Mouse (Mus musculus): ENCODE data around the gene Trim40.

Gene Trim40

DNA sequence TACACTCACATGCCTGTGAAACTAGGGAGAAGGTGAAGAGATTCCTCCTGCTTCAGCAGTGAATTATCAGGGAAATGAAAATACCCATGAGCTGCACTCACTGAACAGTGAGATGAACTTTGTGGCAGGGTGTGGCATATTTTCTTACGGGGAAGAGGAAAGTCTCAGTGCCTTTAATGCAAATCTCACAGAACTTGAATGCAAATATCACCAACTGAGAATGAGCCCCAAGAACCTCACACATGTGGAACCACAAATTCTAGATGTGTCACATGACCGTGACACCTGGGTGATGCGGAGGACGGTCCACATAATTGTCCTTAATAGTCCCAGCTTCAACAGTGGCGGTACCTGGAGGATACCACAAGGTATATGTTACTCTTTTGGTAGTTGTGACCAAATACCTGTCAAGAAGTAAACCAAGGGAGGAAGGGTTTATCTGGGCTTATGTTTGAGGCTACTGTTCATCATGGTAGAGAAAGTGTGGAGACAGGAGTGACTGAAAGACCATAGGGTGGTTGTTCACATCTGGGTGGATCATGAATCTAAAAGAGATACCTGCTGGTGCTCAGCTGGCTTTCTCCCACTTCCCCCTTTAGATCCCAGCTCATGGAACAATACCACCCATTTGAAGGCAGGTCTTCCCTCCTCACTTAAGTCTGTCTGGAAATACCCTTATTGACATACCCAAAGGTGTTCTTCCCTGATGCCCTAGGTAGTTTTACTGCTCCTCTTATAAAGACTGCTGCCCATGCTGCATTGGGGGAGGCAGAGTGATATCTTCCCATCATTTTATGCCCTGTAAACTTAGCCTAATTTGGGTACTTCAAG, at the start of gene Trim40:
Gene Trim40, minus strand, starts transcription at position 51 of the 831 bp plus-strand sequence.
- no peak for DNase-seq (ENCODE audit: low spot score in 2 of 2)

DNA sequence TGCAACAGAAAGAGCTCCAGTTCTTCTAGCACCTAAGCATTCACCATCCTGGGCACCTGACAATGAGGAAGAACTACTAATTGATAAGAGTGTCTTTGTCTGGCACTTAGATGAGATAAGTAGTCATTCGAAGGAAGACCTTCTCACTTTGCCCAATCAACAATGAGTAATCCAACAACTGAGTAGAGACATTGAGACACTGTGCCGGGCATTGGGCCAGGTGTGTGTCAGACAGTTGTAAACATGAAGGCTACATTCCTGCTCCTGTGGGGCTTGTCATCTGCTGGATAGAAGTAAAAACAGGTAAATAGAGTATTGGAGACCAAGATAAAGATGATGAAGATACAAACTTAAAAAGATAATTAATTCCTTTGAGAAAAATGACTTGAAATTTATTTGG, 48.1 kb upstream of the Trim40 start:
- no peak for DNase-seq (ENCODE audit: low spot score in 2 of 2)

DNA sequence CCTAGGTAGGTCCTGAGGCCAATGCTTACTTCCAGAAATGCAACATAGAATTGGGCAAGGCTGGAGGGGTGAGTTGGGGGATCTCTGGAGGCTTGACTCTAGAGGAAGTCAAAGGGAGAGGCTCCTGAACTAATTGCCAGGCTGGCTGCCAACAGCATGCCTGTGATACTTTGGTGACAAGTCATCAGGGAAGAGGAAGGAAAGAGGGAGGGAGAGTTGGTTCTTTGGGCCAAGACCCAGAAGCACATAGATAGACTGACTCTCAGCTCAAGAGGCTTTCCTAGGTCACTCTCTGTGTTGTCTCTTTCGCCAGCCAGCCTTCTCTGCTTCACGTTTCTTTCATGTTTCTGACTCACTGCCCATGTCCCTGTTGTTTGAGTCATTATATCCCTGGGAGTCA, 41.9 kb upstream of the Trim40 start:
- no peak for DNase-seq (ENCODE audit: low spot score in 2 of 2)

DNA sequence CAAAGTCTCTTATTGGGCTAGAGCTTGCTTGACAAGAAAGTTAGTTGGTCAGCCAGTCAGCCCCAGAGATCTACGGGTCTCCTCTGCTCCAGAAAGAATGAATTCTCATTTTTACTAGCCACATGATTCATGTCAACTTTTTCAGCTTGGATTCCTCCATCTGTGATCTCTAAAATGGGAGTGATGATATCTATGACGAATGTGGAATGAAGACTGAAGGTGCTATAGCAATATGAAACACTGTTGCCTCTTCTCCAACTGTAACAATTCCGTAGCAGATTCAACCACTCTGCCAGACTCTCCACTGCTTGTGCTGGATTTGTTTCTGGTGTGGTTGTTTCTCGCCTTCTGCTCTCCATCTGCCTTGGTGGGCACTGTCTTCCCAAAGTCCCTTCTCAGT, 41.2 kb upstream of the Trim40 start:
- no peak for DNase-seq (ENCODE audit: low spot score in 2 of 2)

DNA sequence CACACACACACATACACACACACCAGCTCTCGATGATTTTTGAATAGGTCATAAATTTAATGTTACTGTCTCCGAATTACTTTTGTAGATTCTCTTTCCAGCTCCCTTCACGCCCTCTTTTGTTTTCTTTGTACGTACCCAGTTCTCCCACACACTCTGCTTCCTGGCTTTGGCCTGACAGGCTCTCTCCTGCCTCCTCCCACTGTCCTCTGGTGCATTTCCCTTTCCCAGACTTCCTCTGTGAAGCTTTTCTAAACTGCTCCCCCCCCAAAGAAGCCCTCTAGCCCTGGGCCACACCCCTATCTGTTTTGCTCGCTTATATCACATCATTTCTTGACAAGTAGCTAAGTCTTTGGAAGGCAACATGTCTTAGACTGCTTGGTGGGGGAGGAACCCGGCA, 40.3 kb upstream of the Trim40 start:
- no peak for DNase-seq (ENCODE audit: low spot score in 2 of 2)

DNA sequence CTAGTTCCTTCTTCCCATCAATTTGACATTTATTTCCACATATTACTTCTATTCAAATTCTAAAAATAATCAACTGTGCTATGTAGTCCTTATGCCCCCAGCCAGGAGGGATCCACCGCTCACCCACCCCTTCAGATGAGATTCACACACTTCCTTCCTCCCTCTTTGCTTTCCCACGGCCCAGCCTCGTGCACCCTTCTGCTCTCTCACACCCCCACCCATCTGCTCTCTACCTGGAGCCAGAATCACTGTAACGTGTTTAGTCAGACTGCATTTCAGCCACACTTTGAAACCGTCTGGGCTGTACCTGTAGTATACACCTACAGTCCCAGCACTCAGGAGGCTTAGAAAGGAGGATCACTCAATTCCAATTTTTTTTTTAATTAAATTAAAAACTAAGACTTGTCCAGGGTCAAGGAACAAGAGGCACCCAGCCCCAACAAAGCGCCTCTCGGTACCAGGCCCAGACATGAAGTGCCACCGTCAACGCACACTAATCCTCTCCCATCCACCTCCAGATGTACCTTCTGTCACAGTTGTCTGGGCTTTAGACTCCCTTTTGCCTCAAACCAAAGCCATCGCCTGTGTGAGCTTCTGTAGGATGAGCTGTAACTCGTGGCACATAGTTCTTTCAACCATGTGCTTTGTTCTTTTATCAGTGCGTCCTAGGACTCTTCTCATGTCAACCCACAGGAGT, 39.5 kb upstream of the Trim40 start:
- DNase-seq (ENCODE audit: low spot score in 2 of 2), result no peak

DNA sequence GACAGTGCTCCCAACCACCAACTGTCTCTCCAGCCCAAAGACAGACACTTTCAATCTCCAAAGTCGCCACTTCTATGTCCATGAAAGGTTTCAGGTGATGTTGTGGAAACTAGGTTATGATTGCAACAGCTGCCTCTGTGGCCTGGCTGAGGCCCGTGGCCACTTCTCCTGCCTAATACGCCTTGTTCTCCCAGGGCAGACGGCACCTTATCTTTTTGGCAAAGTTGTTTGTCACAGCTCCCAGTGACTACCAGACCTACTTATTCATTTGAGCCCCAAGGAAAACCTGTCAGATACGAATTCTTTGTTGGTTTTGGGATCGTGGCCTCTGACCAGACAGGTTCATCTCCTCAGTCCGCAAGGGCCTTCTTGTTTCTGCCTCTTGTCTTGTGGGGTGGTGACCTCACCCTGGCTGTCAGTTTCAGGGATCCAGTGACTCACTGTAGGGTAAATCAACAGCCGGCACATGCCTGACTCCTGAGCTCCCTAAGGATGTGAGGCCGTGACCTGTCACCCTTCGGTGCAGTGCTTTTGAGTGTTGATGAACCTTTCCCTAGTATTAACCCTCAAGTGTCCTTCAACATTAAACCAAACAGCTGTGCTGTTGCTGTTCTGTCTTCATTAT, 37.7 kb upstream of the Trim40 start:
- no peak for DNase-seq (ENCODE audit: low spot score in 2 of 2)

DNA sequence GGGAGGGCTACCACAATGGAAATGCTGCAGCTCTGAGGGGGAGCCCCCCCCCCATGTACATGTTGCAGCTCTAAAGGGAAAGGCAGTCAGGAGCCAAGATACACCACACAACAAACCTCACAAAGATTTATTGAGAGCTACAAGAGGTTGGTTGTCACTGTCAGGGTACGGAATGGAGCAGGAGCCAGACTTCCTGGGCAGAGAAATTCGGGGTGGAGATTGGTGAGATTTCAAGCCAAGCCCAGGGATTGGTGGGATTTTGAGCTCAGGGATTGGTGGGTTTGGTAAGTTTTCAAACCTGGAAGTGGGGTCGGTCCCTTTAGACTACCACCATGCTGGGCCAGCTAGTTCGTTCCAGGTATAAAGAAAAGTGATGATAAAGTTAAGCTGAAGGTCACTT, 33.6 kb upstream of the Trim40 start:
- no peak for DNase-seq (ENCODE audit: low spot score in 2 of 2)

DNA sequence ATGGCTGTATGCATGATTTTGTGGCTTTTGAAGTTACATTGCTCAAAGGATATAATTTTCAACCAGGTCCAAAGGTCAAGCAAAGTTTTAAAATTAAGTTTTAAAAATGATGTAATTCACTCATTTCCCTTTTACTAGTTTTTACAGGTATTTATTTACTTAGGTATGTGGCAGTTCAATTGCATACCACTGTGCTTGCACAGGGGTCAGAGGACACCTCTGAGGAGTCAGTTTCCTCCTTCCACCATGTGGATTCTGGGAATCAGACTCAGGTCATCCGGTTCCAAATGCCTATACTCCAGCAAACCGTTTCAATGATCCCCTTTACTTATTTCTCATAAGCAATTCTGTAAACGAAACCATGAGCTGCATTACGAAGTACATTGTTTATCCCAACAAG, 32.8 kb upstream of the Trim40 start:
- DNase-seq (ENCODE audit: low spot score in 2 of 2), result no peak

DNA sequence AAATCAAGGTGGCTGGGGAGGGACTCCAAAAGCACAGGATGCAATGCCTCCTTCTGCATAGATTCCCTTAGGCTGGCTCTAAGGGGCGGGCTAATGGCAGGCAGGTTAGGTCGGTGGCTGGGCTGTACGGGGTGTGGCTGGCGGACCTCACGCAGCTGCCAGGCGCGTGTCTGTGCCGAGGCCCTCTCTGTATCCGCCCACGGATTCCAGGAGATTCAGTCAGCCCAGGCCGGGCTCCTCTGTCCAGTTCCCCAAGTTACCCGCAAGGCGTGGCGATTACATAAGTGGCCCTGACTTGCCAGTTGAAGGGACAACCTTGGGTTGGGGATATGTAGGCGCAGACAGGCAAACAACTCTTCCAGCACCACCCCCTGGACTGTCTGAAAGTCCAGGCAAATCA, 30.3 kb upstream of the Trim40 start:
- no peak for DNase-seq (ENCODE audit: low spot score in 2 of 2)

DNA sequence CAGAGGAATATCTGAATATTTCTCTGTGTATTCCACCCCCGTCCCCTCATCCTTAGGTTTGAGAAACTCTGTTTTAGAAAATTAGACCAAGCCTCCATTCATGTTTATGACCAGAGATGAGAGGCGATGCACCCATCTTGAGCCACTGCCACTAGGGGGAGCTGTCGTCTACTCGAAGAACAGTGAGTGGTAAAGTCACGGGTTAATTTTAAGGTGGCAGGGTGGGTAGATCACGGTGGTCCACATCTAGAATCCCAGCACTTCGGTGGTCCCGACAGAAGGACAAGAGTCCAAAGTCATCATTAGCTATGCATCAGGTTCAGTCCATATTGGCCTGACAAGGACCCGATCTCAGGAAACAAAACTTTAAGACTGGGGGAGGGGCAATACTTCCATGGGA, 25.2 kb upstream of the Trim40 start:
- DNase-seq (ENCODE audit: low spot score in 2 of 2), result peak; percentile 25 to 50

DNA sequence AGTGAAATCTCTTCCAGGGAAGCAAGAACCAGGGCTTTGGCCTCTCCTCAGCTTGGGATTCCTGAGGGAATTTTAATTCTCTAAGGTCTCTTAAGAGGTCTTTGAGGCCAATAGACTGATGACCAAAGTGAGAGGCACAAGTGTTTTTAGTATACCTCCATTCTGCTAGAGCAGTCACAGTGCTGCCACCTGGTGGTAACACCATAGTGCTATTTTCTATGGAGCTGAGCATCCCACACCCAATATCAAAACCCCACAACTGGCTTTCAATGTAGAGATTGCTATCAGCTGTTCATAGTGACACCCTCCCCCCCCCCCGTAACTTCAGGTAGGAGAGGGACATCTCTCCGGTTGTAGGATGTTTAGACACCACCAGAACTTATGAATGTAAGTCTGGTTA, 24.2 kb upstream of the Trim40 start:
- DNase-seq (ENCODE audit: low spot score in 2 of 2), result peak; percentile 19 to 52

DNA sequence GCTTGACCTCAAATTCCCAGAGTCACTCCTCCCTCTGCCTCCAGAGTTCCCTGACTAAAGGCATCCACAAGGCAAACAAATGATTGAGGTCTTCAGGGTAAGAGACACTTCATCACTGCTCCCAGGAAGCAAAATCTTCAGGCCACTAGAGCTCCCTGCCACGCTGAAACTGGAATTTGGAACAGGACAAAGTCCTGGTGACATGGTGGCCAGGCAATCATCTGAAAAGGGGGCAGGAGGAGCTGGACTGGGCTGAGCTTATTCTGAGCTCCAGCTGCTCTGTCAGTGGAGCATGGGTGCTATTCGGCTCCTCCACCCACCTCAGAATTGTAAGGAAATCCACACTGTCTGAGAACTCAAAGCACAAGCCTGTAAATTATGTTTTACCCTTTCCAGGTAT, 22.1 kb upstream of the Trim40 start:
- DNase-seq (ENCODE audit: low spot score in 2 of 2), result no peak

DNA sequence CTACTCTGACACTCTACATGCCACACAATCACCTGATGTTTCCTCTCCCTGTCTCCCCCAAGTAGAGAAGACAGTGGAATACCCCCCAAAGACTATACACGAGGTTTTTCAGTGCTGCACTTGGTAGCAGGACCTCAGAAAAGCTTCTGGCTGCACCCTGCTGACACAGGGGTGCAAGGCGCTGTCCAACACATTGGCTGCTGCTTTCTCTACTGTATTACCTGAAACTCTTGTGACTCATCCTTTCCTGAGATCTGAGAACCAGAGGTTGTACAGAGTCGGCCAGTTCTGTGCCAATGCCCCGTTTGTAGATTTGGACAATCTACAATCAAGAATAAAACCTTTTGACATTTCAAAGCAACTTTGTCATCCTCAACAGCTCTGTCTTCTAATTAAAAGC, 19.9 kb upstream of the Trim40 start:
- no peak for DNase-seq (ENCODE audit: low spot score in 2 of 2)

DNA sequence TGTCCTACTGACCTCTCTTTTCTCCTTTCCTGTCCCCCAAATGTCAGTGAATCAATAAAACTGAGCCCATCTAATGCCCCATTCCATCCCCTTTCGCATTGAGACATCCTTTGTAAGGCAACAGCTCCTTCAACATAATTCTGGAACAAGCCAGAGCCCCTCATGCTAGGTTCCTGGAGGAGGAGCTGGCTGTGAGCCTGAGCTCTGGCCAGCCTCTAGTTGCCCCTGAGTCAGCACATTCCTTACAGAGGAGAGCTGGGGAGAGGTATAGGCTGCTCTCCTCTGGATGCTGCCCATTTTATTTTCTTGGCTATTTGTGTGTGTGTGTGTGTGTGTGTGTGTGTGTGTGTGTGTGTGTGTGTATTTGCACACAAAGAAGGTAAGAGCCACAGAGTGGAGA, 18.3 kb upstream of the Trim40 start:
- no peak for DNase-seq (ENCODE audit: low spot score in 2 of 2)

DNA sequence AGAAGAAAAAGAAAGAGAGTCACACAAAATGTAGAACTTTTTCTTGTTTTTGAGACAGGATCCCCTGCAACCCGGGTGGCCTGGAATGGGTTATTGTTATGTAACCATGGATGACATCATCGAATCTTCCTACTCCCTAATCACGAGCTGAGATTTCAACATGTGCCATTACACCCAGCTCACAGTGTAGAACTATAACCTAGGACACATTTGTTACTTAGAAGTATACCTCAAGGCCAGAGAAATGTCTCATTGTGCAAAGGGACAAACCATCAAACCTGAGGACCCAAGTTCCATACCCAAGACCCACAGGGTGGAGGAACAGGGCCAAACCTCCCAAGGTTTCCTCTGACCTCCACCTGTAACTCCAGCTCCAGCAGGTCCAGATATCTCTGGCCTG, 13.7 kb upstream of the Trim40 start:
- DNase-seq (ENCODE audit: low spot score in 2 of 2), result no peak

DNA sequence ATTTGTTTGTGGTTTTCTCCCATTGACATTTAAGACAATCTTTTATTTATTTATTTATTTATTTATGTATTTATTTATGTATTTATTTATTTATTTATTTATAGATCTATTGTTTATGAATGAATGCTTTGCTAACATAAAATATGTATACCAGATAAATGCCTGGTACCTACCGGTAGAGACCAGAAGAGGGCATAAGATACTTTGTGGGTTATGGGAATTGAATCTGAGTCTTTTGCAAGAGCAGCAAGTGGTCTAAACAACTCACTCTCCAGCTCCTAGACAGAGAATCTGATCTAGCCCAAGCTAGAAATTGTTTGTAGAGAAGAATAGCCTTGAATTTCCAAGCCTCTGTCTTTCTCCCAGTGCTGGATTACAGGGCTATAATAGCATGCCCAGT, 10.8 kb upstream of the Trim40 start:
- DNase-seq (ENCODE audit: low spot score in 2 of 2), result no peak

DNA sequence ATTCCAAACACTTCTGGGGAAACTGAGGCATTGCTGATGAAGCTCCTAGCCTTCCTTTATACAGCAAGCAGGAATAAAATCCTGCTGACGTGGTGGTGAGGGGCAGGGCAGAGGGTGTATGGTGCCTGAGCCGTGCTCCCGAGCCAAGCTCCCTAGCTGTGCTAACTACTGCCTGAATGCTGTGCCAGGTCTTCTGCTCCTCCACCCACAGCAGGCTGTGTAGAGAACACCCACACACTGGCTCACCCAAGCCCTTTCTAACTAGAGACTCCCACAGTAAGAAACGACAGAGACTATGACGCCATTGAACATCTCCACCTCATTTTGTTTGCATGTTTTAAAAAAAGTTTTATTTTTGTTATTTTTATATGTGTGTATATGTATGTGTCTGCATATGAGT, 10.1 kb upstream of the Trim40 start:
- no peak for DNase-seq (ENCODE audit: low spot score in 2 of 2)

DNA sequence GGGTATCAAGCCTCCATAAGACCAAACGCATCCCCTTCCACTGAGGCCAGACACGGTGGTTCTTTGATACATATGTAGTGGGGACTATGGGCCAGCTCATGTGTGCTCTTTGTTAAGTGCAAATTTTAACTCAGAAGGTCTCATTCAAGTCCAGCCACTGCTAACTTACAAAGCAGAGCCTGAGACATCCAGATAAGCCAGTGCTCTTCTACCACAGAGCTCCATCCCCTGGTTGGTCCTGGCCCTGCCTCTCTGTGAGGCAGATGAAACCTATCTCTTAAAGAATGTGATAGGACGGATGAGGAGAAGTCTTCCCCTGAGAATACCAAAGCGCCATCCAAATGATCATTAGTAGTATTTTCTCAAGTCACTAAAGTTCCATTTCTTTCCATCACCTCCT, 9.5 kb upstream of the Trim40 start:
- no peak for DNase-seq (ENCODE audit: low spot score in 2 of 2)

DNA sequence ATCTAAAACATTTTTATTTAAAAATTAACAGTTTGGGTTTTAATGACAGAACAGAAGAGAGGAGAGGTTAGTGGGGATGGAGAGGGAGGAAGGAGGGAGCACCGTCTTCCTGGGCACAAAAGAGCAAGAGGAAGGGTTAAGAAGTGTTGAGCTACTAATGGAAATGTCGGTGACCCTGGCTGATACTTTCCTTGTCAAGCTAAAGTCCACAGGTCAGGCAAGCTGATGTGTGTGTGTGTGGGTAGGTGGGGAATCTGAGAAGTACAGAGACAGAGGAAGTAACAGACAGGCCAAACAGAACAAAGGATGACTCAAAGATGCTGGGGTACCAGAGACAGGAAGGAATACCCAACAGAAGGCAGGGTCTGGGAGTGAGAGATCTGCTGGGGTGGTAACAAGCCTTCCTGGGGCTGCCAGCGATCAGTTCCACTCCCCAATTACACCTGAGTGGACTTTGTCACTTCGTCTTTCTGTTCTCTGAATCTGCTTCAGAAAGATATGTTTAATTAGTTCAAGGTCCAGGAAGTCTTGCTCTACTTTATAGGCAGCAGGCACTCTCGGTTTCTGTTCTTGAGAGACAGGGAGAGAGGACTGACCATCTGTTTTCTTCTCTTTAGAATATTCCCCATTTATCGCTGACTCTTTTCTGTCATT, 7.8 kb upstream of the Trim40 start, which contains the start of gene Trim31:
Gene Trim31, plus strand, starts transcription at position 567 of the 654 bp plus-strand sequence.
- DNase-seq (ENCODE audit: low spot score in 2 of 2), result no peak

DNA sequence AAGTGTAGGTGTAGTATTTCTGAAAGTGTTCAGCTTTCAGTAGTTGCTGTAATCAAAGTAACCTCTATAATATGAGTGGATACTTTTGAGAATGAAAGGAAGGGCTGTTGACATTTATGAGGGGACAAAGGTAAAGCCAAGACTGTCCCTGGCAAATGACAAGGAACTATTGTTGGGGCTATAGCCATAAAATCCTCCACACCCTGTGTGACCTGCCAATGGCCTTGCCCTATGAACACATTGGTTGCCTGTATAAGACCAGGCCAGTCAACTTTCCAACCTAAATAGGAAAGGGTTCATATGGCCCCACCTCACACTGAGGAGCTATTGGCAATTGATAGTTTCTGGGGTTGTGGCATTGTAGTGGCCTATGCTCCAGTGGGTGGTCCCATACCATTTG, 7.1 kb upstream of the Trim40 start:
- no peak for DNase-seq (ENCODE audit: low spot score in 2 of 2)

DNA sequence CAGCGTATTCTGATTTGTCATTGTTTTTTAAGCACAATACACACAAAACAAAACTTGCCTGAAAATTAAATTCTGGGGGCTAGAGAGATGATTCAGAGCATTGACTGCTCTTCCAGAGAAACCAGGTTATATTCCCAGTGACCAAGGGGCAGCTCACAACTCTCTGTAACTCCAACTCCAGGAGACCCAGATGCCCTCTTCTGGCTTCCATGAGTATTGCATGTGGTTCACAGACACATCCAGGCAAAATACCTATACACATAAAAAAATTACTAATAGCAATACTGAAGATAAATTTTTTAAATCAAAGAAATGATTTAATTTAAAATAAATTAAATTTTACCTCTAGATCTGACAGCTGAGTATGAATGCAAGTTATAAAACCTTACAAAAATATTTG, 6.7 kb upstream of the Trim40 start:
- peak in 1 of 2 experiments; percentile 14 for DNase-seq (ENCODE audit: low spot score in 2 of 2)

Measured in frontal cortex, postnatal 14 days (tissue).